ENCODE assay signal across 12 mouse cellular contexts in the genomic region with DNA sequence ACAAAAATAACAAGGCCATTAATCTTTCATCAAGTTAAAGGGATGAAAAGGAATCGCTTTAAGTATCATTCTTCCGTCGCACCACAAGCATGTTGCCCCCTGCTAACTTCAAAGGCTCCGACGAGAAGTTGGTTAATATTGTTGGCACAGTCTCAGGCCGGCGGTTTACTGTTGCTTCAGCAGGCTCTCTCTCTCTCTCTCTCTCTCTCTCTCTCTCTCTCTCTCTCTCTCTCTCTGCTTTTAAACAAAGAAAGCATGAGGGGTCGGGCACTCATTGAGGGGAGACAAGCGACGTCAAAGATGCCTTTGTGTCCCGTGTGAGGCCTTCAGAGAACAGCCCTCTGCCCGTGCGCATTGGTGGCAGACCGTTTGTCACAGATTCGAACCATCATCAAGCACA. TPM values are rescaled to one million over a fixed set of nuclear protein-coding genes. Genes with fewer than 3 reads are reported as not detected.
DNase-seq lines count a peak whose midpoint lies in the region; ATAC-seq lines count a peak whose summit lies in the region.
"Had no signal": no experiment of that assay in that cellular context is flagged by ENCODE, and none has a peak within 500 bp of the region (broad histone marks: within the 10 kb centered on the region; RNA-seq: fewer than 3 reads in every experiment).

No protein-coding gene starts in this region.

- H3K4me2 ChIP-seq in limb, embryonic 11.5 days (ENCODE audit: low read depth, severe bottlenecking), result no peak overlapping the region; the same call in 1 of the 2 replicates
- peak overlapping the region; percentile 44 for H3K4me2 ChIP-seq in neural tube, embryonic 12.5 days (replicated peaks)
- no peak overlapping the region for H3K4me2 ChIP-seq in liver, embryonic 12.5 days
- H3K4me2 ChIP-seq: stomach, embryonic 15.5 days had no signal

- peaks cover 12% of the 10 kb centered on the region for H3K9me3 ChIP-seq in forebrain, embryonic 10.5 days
- H3K9me3 ChIP-seq in limb, embryonic 11.5 days (ENCODE audit: control insufficient read depth, low read length), result peaks cover 5% of the 10 kb centered on the region; the same call in 1 of the 2 replicates
- H3K9me3 ChIP-seq in neural tube, embryonic 12.5 days, result peaks cover 16% of the 10 kb centered on the region; the same call in 1 of the 2 replicates
- peaks cover 9% of the 10 kb centered on the region for H3K9me3 ChIP-seq in liver, embryonic 12.5 days (replicated peaks)
- H3K9me3 ChIP-seq: stomach, embryonic 15.5 days had no signal

- H3K4me1 ChIP-seq in forebrain, embryonic 10.5 days, result peaks cover 15% of the 10 kb centered on the region
- peaks cover 3% of the 10 kb centered on the region; the same call in 1 of the 2 replicates for H3K4me1 ChIP-seq in limb, embryonic 11.5 days (ENCODE audit: control insufficient read depth, insufficient read depth, low read length)
- peaks cover 4% of the 10 kb centered on the region for H3K4me1 ChIP-seq in neural tube, embryonic 12.5 days
- H3K4me1 ChIP-seq in liver, embryonic 12.5 days, result no peaks in the 10 kb centered on the region
- H3K4me1 ChIP-seq: stomach, embryonic 15.5 days had no signal

- ATAC-seq in limb, embryonic 11.5 days (ENCODE audit: insufficient number of reproducible peaks, low FRiP score, low TSS enrichment, low read depth), result no peak
- ATAC-seq in neural tube, embryonic 12.5 days (ENCODE audit: low FRiP score, low read depth), result peak; percentile 76
- ATAC-seq in liver, embryonic 12.5 days, result no peak
- ATAC-seq: inflammation-experienced regulatory T-cells, adult 6 months had no signal

- peak overlapping the region; percentile 30; the same call in 1 of the 2 replicates for H3K4me3 ChIP-seq in forebrain, embryonic 10.5 days
- H3K4me3 ChIP-seq in limb, embryonic 11.5 days (ENCODE audit: low read depth, low read length), result no peak overlapping the region
- H3K4me3 ChIP-seq in neural tube, embryonic 12.5 days, result no peak overlapping the region
- H3K4me3 ChIP-seq in liver, embryonic 12.5 days, result no peak overlapping the region
- H3K4me3 ChIP-seq: stomach, embryonic 15.5 days had no signal

- no peak overlapping the region for H3K9ac ChIP-seq in limb, embryonic 11.5 days (ENCODE audit: low read length)
- H3K9ac ChIP-seq in neural tube, embryonic 12.5 days, result no peak overlapping the region
- no peak overlapping the region for H3K9ac ChIP-seq in liver, embryonic 12.5 days
- H3K9ac ChIP-seq: stomach, embryonic 15.5 days had no signal

- DNase-seq in left cerebral cortex, postnatal 4 days, result peak; percentile 32
- no peak for DNase-seq in left cerebral cortex, adult 11 months (ENCODE audit: low spot score)
- DNase-seq in forebrain, embryonic 10.5 days (ENCODE audit: extremely low spot score, low spot score), result no peak
- peak; percentile 46 for DNase-seq in limb, embryonic 11.5 days (ENCODE audit: low spot score)
- no peak for DNase-seq in heart, adult 18-20 months
- no peak for DNase-seq in gastrocnemius, postnatal 4 days (ENCODE audit: low spot score in 2 of 2)

- H3K27me3 ChIP-seq in forebrain, embryonic 10.5 days (ENCODE audit: poor library complexity, severe bottlenecking), result peaks cover 38% of the 10 kb centered on the region
- no peaks in the 10 kb centered on the region for H3K27me3 ChIP-seq in limb, embryonic 11.5 days (ENCODE audit: control insufficient read depth, insufficient read depth, low read length)
- no peaks in the 10 kb centered on the region for H3K27me3 ChIP-seq in neural tube, embryonic 12.5 days (replicated peaks)
- H3K27me3 ChIP-seq in liver, embryonic 12.5 days (replicated peaks), result no peaks in the 10 kb centered on the region
- H3K27me3 ChIP-seq: stomach, embryonic 15.5 days had no signal

- no peaks in the 10 kb centered on the region for H3K36me3 ChIP-seq in forebrain, embryonic 10.5 days (replicated peaks)
- H3K36me3 ChIP-seq in limb, embryonic 11.5 days (ENCODE audit: control insufficient read depth, insufficient read depth, low read length), result no peaks in the 10 kb centered on the region
- H3K36me3 ChIP-seq in neural tube, embryonic 12.5 days, result no peaks in the 10 kb centered on the region
- H3K36me3 ChIP-seq in liver, embryonic 12.5 days, result no peaks in the 10 kb centered on the region
- H3K36me3 ChIP-seq: stomach, embryonic 15.5 days had no signal

- intact Hi-C loops in left cerebral cortex, postnatal 4 days (cut with DNase I), result no loop called here

- H3K27ac ChIP-seq in forebrain, embryonic 10.5 days, result peak overlapping the region; percentile 51
- no peak overlapping the region for H3K27ac ChIP-seq in limb, embryonic 11.5 days (replicated peaks; ENCODE audit: low read depth, low read length)
- H3K27ac ChIP-seq in neural tube, embryonic 12.5 days, result no peak overlapping the region
- H3K27ac ChIP-seq in liver, embryonic 12.5 days, result no peak overlapping the region
- H3K27ac ChIP-seq: stomach, embryonic 15.5 days had no signal

- WGBS in forebrain, embryonic 10.5 days, result 13% methylated on average over 15 of the region's 15 CpGs
- 16% methylated on average over 15 of the region's 15 CpGs for WGBS in limb, embryonic 11.5 days
- 3% methylated on average over 15 of the region's 15 CpGs for whole genome bisulfite sequencing in neural tube, embryonic 12.5 days
- 43% methylated on average over 15 of the region's 15 CpGs for WGBS in liver, embryonic 12.5 days (ENCODE audit: insufficient replicate concordance)

RNA-seq across cellular contexts. Expression of a gene that starts 17.7 kb away (rescaled TPM):
- under 1 TPM; 0.22 to 0.38 TPM for total RNA-seq in left cerebral cortex, postnatal 4 days (2021)
- not detected in 2 replicates for polyA plus RNA-seq in forebrain, embryonic 10.5 days (2016; fragmentation: Nextera tagmentation; extraction: Ambion mirVana)
- polyA plus RNA-seq in limb, embryonic 11.5 days (2014; fragmentation: Nextera tagmentation; extraction: Ambion mirVana), result not detected in 2 replicates
- 0.18 TPM in 1 of 2 replicates, not detected in the other for polyA plus RNA-seq in neural tube, embryonic 12.5 days (2016; fragmentation: Nextera tagmentation; extraction: Ambion mirVana)
- not detected in 2 replicates for polyA plus RNA-seq in liver, embryonic 12.5 days (2016; fragmentation: Nextera tagmentation; extraction: Ambion mirVana)
- total RNA-seq in heart, adult 18-20 months (2021), result not detected
- total RNA-seq in gastrocnemius, postnatal 4 days (2021), result under 1 TPM; 0.05 to 0.12 TPM
- total RNA-seq: gastrocnemius, adult 8-10 months had no signal
- polyA plus RNA-seq: inflammation-experienced regulatory T-cells, adult 6 months; liver, embryonic 16.5 days; stomach, embryonic 15.5 days had no signal

Comparison
In these comparisons a context has a peak if more than half of its experiments do, and no peak if none do; other contexts are left out.
1. DNase-seq: peak in left cerebral cortex, postnatal 4 days (single experiment) and limb, embryonic 11.5 days (single experiment); none in left cerebral cortex, adult 11 months (single experiment), forebrain, embryonic 10.5 days (single experiment), heart, adult 18-20 months (0 of 2) and gastrocnemius, postnatal 4 days (0 of 2).